Mouse (Mus musculus) cerebellum, postnatal 4 days (tissue): ENCODE measurements around the gene Olfr1090.

Experiments used
- DNase-seq, 2 experiments: peaks; one replicate each; pipeline ENCODE4 v3.0.0; 2022; ENCODE audit warnings: low spot score in 2 of 2, mixed read lengths in 1 of 2

Olfr1090 gene

GRCm38 (mm10) chr2:86758893-86759292 lies at the start of gene Olfr1090:
Gene Olfr1090 (minus strand): TSS chr2:86758993.
- no peak for DNase-seq

DNA sequence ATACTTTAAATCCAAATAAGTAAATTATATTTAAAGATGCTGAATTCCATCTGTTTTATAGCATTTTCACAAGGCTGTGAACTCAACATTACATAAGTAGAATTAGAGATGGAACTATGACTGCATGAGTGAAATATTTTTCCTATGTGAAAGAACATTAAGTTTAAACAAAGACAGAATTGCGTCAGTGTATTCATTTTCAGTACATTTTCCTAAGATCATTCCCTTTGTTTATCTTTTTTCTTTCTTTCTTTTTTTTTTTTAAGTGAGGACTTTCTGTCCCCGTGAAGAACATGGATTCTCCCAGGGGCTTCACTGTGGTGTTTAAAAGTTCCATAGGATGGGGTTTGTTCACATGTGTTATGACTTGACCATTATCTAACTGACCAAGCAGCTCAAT lies 23.4 kb upstream of the Olfr1090 start, which contains the start of gene Olfr1093:
TSS of gene Olfr1093 (plus strand) at position 301 of the 400 bp plus-strand sequence.
- DNase-seq: no peak

GRCm38 (mm10) chr2:86761050-86761449 lies 2.3 kb upstream of the Olfr1090 start:
- DNase-seq: no peak

DNA sequence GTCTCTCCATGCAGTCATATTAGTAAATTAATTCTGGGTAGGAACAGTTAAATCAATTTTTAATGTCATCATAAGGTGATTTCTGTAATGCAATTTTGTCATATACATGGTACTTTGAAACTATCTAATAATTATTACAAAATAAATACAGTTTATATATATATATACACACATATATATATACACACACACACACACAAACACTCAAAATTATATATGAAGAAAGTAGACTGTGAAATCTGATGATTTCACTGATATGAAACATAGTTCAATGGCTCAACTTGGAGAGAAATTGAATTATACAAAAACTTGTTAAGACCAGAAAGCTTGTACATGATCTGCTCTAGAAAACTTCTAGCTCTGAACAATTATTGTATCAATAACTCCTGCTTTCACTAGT lies 25.2 kb downstream of the Olfr1090 start, which contains the start of gene Olfr1089:
TSS of gene Olfr1089 (minus strand) at position 101 of the 400 bp plus-strand sequence.
- DNase-seq: no peak
